Mouse (Mus musculus): ENCODE measurements around the gene Hsp90aa1. TPM values are rescaled to one million over a fixed set of nuclear protein-coding genes. Genes with fewer than 3 reads are reported as not detected.
"Not testable (repeated sequence)": the region's sequence is repeated elsewhere in the genome, so short reads cannot be mapped to it uniquely, and the experiment has no call there.

The Hsp90aa1 gene
- polyA plus RNA-seq, 1 experiment from 2014 or later, result 1,126 TPM

GRCm38 (mm10) chr12:110698080-110698479 is 4.4 kb downstream of the Hsp90aa1 start:
- Histone ChIP-seq H3K27me3 (no peaks in the 10 kb centered on the region), H3K36me3 (peaks cover 17% of the 10 kb centered on the region), H3K4me1 (replicated peaks) (peaks cover 78% of the 10 kb centered on the region), H3K4me3 (replicated peaks) (no peak overlapping the region), H3K4me2 (peak overlapping the region; percentile 89), H3K9ac (peak overlapping the region; percentile 91), H3K9me3 (replicated peaks) (no peaks in the 10 kb centered on the region), H3K27ac (peak overlapping the region; percentile 94)
- no peak for DNase-seq
- 49% methylated on average over 1 of the region's 1 CpGs for WGBS (ENCODE audit: insufficient replicate concordance)
- ATAC-seq (ENCODE audit: low read depth), result no peak

GRCm38 (mm10) chr12:110697457-110697856 is 5.1 kb downstream of the Hsp90aa1 start:
- ATAC-seq (ENCODE audit: low read depth) (no peak), DNase-seq (no peak)
- Histone ChIP-seq H3K27me3 (no peaks in the 10 kb centered on the region), H3K4me1 (replicated peaks) (peaks cover 78% of the 10 kb centered on the region), H3K9me3 (replicated peaks) (no peaks in the 10 kb centered on the region), H3K36me3 (peaks cover 23% of the 10 kb centered on the region), H3K4me3 (replicated peaks) (no peak overlapping the region), H3K4me2 (peak overlapping the region; percentile 89), H3K27ac (peak overlapping the region; percentile 94), H3K9ac (peak overlapping the region; percentile 91)
- WGBS (ENCODE audit: insufficient replicate concordance), result 23% methylated on average over 5 of the region's 5 CpGs

- Histone ChIP-seq H3K27me3 (no peaks in the 10 kb centered on the region), H3K9ac (peak overlapping the region; percentile 91), H3K9me3 (replicated peaks) (no peaks in the 10 kb centered on the region), H3K4me2 (peak overlapping the region; percentile 89), H3K27ac (peak overlapping the region; percentile 94), H3K4me3 (replicated peaks) (peak overlapping the region; percentile 80), H3K36me3 (peaks cover 26% of the 10 kb centered on the region), H3K4me1 (replicated peaks) (peaks cover 74% of the 10 kb centered on the region)
- ATAC-seq (ENCODE audit: low read depth), result no peak
- DNase-seq, result no peak
- WGBS (ENCODE audit: insufficient replicate concordance), result 23% methylated on average over 9 of the region's 9 CpGs
Measured at GRCm38 (mm10) chr12:110696975-110697400, 5.5 kb downstream of the Hsp90aa1 start.

- peak overlapping the region; percentile 97 for H3K27ac ChIP-seq
- H3K9ac ChIP-seq, result peak overlapping the region; percentile 100
- H3K4me3 ChIP-seq (replicated peaks), result peak overlapping the region; percentile 100
- DNase-seq (peak; percentile 96), ATAC-seq (ENCODE audit: low read depth) (peak; percentile 86)
- WGBS (ENCODE audit: insufficient replicate concordance), result under 1% methylated on average over 89 of the region's 89 CpGs
- H3K9me3 ChIP-seq (replicated peaks), result no peaks in the 10 kb centered on the region
- H3K4me2 ChIP-seq, result peak overlapping the region; percentile 89
- no peaks in the 10 kb centered on the region for H3K27me3 ChIP-seq
- peaks cover 72% of the 10 kb centered on the region for H3K4me1 ChIP-seq (replicated peaks)
- H3K36me3 ChIP-seq, result peaks cover 32% of the 10 kb centered on the region
Measured at GRCm38 (mm10) chr12:110696173-110696974, 6.2 kb downstream of the Hsp90aa1 start.

- Histone ChIP-seq H3K4me3 (replicated peaks) (peak overlapping the region; percentile 100), H3K27ac (peak overlapping the region; percentile 97), H3K27me3 (no peaks in the 10 kb centered on the region), H3K4me2 (peak overlapping the region; percentile 81), H3K9ac (peak overlapping the region; percentile 100), H3K4me1 (replicated peaks) (peaks cover 66% of the 10 kb centered on the region), H3K36me3 (peaks cover 35% of the 10 kb centered on the region), H3K9me3 (replicated peaks) (no peaks in the 10 kb centered on the region)
- ATAC-seq (ENCODE audit: low read depth) (peak; percentile 35), DNase-seq (no peak)
- WGBS (ENCODE audit: insufficient replicate concordance), result under 1% methylated on average over 55 of the region's 55 CpGs
Measured at GRCm38 (mm10) chr12:110695676-110696171, 6.8 kb downstream of the Hsp90aa1 start.

- Histone ChIP-seq H3K36me3 (peaks cover 58% of the 10 kb centered on the region), H3K4me3 (replicated peaks) (peak overlapping the region; percentile 22; the same call in 1 of the 2 replicates), H3K4me1 (replicated peaks) (peaks cover 42% of the 10 kb centered on the region), H3K9ac (0 out of 2 replicates have a peak overlapping the region, but pooled peaks have one; percentile 22), H3K4me2 (peak overlapping the region; percentile 41)
- H3K27me3 ChIP-seq; H3K27ac ChIP-seq; ATAC-seq (ENCODE audit: low read depth); DNase-seq; H3K9me3 ChIP-seq (replicated peaks): not testable (repeated sequence)
- WGBS (ENCODE audit: insufficient replicate concordance), result 78% methylated on average over 5 of the region's 5 CpGs
Measured at GRCm38 (mm10) chr12:110693378-110693777, 9.2 kb downstream of the Hsp90aa1 start.

- 79% methylated on average over 6 of the region's 6 CpGs for WGBS (ENCODE audit: insufficient replicate concordance)
- no peak for DNase-seq
- Histone ChIP-seq H3K27ac (no peak overlapping the region), H3K9me3 (replicated peaks) (no peaks in the 10 kb centered on the region), H3K27me3 (no peaks in the 10 kb centered on the region), H3K4me1 (replicated peaks) (peaks cover 28% of the 10 kb centered on the region), H3K36me3 (peaks cover 77% of the 10 kb centered on the region), H3K9ac (no peak overlapping the region), H3K4me3 (replicated peaks) (no peak overlapping the region), H3K4me2 (no peak overlapping the region)
- peak; percentile 24; the same call in 1 of the 2 replicates for ATAC-seq (ENCODE audit: low read depth)
Measured at GRCm38 (mm10) chr12:110689919-110690643, 12.4 kb downstream of the Hsp90aa1 start.

GRCm38 (mm10) chr12:110688921-110689320 is 13.6 kb downstream of the Hsp90aa1 start:
- not testable (repeated sequence) for H3K9me3 ChIP-seq (replicated peaks); DNase-seq; H3K27ac ChIP-seq; ATAC-seq (ENCODE audit: low read depth); H3K4me2 ChIP-seq; H3K4me3 ChIP-seq (replicated peaks); H3K27me3 ChIP-seq; H3K9ac ChIP-seq
- 79% methylated on average over 3 of the region's 3 CpGs for WGBS (ENCODE audit: insufficient replicate concordance)
- Histone ChIP-seq H3K36me3 (peaks cover 68% of the 10 kb centered on the region), H3K4me1 (replicated peaks) (peaks cover 28% of the 10 kb centered on the region)

GRCm38 (mm10) chr12:110687894-110688734 is 14.4 kb downstream of the Hsp90aa1 start:
- Histone ChIP-seq H3K36me3 (peaks cover 61% of the 10 kb centered on the region), H3K9ac (no peak overlapping the region), H3K27ac (0 out of 2 replicates have a peak overlapping the region, but pooled peaks have one; percentile 38), H3K4me1 (replicated peaks) (peaks cover 21% of the 10 kb centered on the region), H3K9me3 (replicated peaks) (no peaks in the 10 kb centered on the region), H3K4me3 (replicated peaks) (no peak overlapping the region), H3K27me3 (no peaks in the 10 kb centered on the region), H3K4me2 (no peak overlapping the region)
- WGBS (ENCODE audit: insufficient replicate concordance), result 71% methylated on average over 12 of the region's 12 CpGs
- ATAC-seq (ENCODE audit: low read depth) (no peak), DNase-seq (no peak)

- ATAC-seq (ENCODE audit: low read depth) (no peak), DNase-seq (no peak)
- WGBS (ENCODE audit: insufficient replicate concordance), result no CpG with 5 or more reads among the region's 1 CpGs
- Histone ChIP-seq H3K4me3 (replicated peaks) (no peak overlapping the region), H3K4me2 (no peak overlapping the region), H3K9me3 (replicated peaks) (no peaks in the 10 kb centered on the region), H3K27me3 (no peaks in the 10 kb centered on the region), H3K4me1 (replicated peaks) (peaks cover 15% of the 10 kb centered on the region), H3K27ac (no peak overlapping the region), H3K9ac (no peak overlapping the region), H3K36me3 (peaks cover 21% of the 10 kb centered on the region)
Measured at GRCm38 (mm10) chr12:110683580-110683979, 18.9 kb downstream of the Hsp90aa1 start.
